Mouse (Mus musculus): ENCODE data around the gene Pbld2. TPM values are rescaled to one million over a fixed set of nuclear protein-coding genes. Genes with fewer than 3 reads are reported as not detected.

Gene Pbld2
- total and polyA plus RNA-seq, 3 experiments: 0.15 TPM; not detected in 1

GRCm38 (mm10) chr10:62987341-62987740 is 36.8 kb upstream of the Pbld2 start:
- Histone ChIP-seq H3K4me3 (ENCODE audit: control insufficient read depth in 1 of 2, insufficient read depth in 1 of 2, low read depth in 2 of 2, low read length in 2 of 2) (no peak overlapping the region), H3K4me1 (ENCODE audit: control insufficient read depth in 1 of 2, insufficient read depth in 2 of 2, low read length in 2 of 2) (no peaks in the 10 kb centered on the region), H3K79me2 (ENCODE audit: control insufficient read depth, insufficient read depth, low read length, poor library complexity) (no peaks in the 10 kb centered on the region), H3K27ac (ENCODE audit: control insufficient read depth, low read depth, low read length) (no peak overlapping the region), H3K9ac (ENCODE audit: control insufficient read depth, low read depth, low read length, poor library complexity, severe bottlenecking) (no peak overlapping the region), H3K36me3 (ENCODE audit: control insufficient read depth in 1 of 2, insufficient read depth in 2 of 2, low read length in 2 of 2) (no peaks in the 10 kb centered on the region), H3K9me3 (replicated peaks; ENCODE audit: insufficient read depth, low read length) (no peaks in the 10 kb centered on the region), H3K27me3 (ENCODE audit: control insufficient read depth in 1 of 2, insufficient read depth in 2 of 2, low read length in 2 of 2) (no peaks in the 10 kb centered on the region)
- TF ChIP-seq MEF2A (IDR thresholded peaks at IDR 0.05; ENCODE audit: extremely low read depth, insufficient replicate concordance, low read depth, low read length, poor library complexity, severe bottlenecking) (no peak), ZNF384 (IDR thresholded peaks at IDR 0.05; ENCODE audit: low read depth, low read length) (no peak), ZC3H11A (IDR thresholded peaks at IDR 0.05; ENCODE audit: low read depth, low read length) (peak; percentile 41; the same call in 1 of the 2 replicates), RAD21 (IDR thresholded peaks at IDR 0.05; ENCODE audit: low read depth, low read length) (peak; percentile 45), CTCF (IDR thresholded peaks at IDR 0.05 in 2 of 3, conservative IDR thresholded peaks at IDR 0.05 in 1 of 3; ENCODE audit: control insufficient read depth in 1 of 3, insufficient read depth in 1 of 3, low read depth in 2 of 3, low read length in 3 of 3, poor library complexity in 1 of 3, severe bottlenecking in 1 of 3) (peak; percentile 75 to 96 (median 76)), SMC3 (IDR thresholded peaks at IDR 0.05; ENCODE audit: low read depth, low read length) (peak; percentile 79)
- peak; percentile 77 for DNase-seq (ENCODE audit: low read depth, low spot score)

- H3K9me3 ChIP-seq (replicated peaks; ENCODE audit: insufficient read depth, low read length): no peaks in the 10 kb centered on the region
These were observed 33.5 kb upstream of the Pbld2 start for GRCm38 (mm10) chr10:62990636-62991035.

DNA sequence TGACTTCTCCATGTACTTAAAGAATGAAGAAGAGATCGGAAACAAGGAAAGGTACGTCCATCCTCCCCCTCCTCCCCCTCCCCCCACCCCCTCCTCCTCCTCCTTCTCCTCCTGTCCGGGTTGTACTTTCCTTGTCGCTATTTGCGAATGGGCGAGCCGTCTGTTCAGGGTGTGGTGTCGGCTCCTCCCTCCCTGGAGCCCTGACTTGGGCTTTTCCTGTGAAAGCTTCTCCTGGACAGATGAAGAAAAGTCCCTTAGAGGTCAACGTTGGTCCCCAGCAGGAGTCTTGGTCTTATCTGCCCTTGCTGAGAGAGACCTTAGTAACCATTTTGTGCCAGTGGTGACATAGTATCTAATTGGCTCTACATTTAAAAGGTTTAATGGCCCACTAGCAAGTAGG is 30.1 kb upstream of the Pbld2 start:
- no peak overlapping the region for H3K27ac ChIP-seq (ENCODE audit: control insufficient read depth, low read depth, low read length)
- H3K4me1 ChIP-seq (ENCODE audit: control insufficient read depth in 1 of 2, insufficient read depth in 2 of 2, low read length in 2 of 2): no peaks in the 10 kb centered on the region
- H3K27me3 ChIP-seq (ENCODE audit: control insufficient read depth in 1 of 2, insufficient read depth in 2 of 2, low read length in 2 of 2): no peaks in the 10 kb centered on the region
- H3K79me2 ChIP-seq (ENCODE audit: control insufficient read depth, insufficient read depth, low read length, poor library complexity): no peaks in the 10 kb centered on the region
- H3K9me3 ChIP-seq (replicated peaks; ENCODE audit: insufficient read depth, low read length): no peaks in the 10 kb centered on the region
- DNase-seq (ENCODE audit: low read depth, low spot score): no peak
- no peaks in the 10 kb centered on the region for H3K36me3 ChIP-seq (ENCODE audit: control insufficient read depth in 1 of 2, insufficient read depth in 2 of 2, low read length in 2 of 2)
- TF ChIP-seq TBP (IDR thresholded peaks at IDR 0.05; ENCODE audit: low read depth, low read length): no peak
- TF ChIP-seq USF1 (IDR thresholded peaks at IDR 0.05; ENCODE audit: low read depth, low read length): no peak
- TF ChIP-seq USF2 (IDR thresholded peaks at IDR 0.05; ENCODE audit: borderline replicate concordance in 1 of 2, insufficient read depth in 1 of 2, low read depth in 1 of 2, low read length in 2 of 2): no peak
- no peak for TF ChIP-seq HCFC1 (IDR thresholded peaks at IDR 0.05; ENCODE audit: low read depth, low read length)
- no peak for TF ChIP-seq MEF2A (IDR thresholded peaks at IDR 0.05; ENCODE audit: extremely low read depth, insufficient replicate concordance, low read depth, low read length, poor library complexity, severe bottlenecking)
- no peak for TF ChIP-seq CHD2 (IDR thresholded peaks at IDR 0.05; ENCODE audit: low read length)
- TF ChIP-seq NRF1 (IDR thresholded peaks at IDR 0.05; ENCODE audit: insufficient read depth, low read depth, low read length, poor library complexity, severe bottlenecking): no peak
- TF ChIP-seq JUND (IDR thresholded peaks at IDR 0.05; ENCODE audit: low read depth, low read length): no peak
- no peak for TF ChIP-seq KAT2A (conservative IDR thresholded peaks at IDR 0.05; ENCODE audit: low read depth, low read length)
- TF ChIP-seq UBTF (IDR thresholded peaks at IDR 0.05; ENCODE audit: borderline replicate concordance, insufficient read depth, low read depth, low read length): no peak
- H3K4me3 ChIP-seq (ENCODE audit: control insufficient read depth in 1 of 2, insufficient read depth in 1 of 2, low read depth in 2 of 2, low read length in 2 of 2): no peak overlapping the region
- H3K9ac ChIP-seq (ENCODE audit: control insufficient read depth, low read depth, low read length, poor library complexity, severe bottlenecking): no peak overlapping the region

More at GRCm38 (mm10) chr10:62990636-62991035, 33.5 kb upstream of the Pbld2 start:
- Histone ChIP-seq H3K4me1 (ENCODE audit: control insufficient read depth in 1 of 2, insufficient read depth in 2 of 2, low read length in 2 of 2) (no peaks in the 10 kb centered on the region), H3K27ac (ENCODE audit: control insufficient read depth, low read depth, low read length) (no peak overlapping the region), H3K27me3 (ENCODE audit: control insufficient read depth in 1 of 2, insufficient read depth in 2 of 2, low read length in 2 of 2) (no peaks in the 10 kb centered on the region), H3K79me2 (ENCODE audit: control insufficient read depth, insufficient read depth, low read length, poor library complexity) (no peaks in the 10 kb centered on the region), H3K36me3 (ENCODE audit: control insufficient read depth in 1 of 2, insufficient read depth in 2 of 2, low read length in 2 of 2) (no peaks in the 10 kb centered on the region), H3K9ac (ENCODE audit: control insufficient read depth, low read depth, low read length, poor library complexity, severe bottlenecking) (no peak overlapping the region), H3K4me3 (ENCODE audit: control insufficient read depth in 1 of 2, insufficient read depth in 1 of 2, low read depth in 2 of 2, low read length in 2 of 2) (no peak overlapping the region)
- no peak for DNase-seq (ENCODE audit: low read depth, low spot score)
- no peak for TF ChIP-seq HCFC1 (IDR thresholded peaks at IDR 0.05; ENCODE audit: low read depth, low read length)
- no peak for TF ChIP-seq MAZ (IDR thresholded peaks at IDR 0.05; ENCODE audit: low read depth, low read length)
- no peak for TF ChIP-seq ZNF384 (IDR thresholded peaks at IDR 0.05; ENCODE audit: low read depth, low read length)
- no peak for TF ChIP-seq MEF2A (IDR thresholded peaks at IDR 0.05; ENCODE audit: extremely low read depth, insufficient replicate concordance, low read depth, low read length, poor library complexity, severe bottlenecking)
- no peak for TF ChIP-seq POLR2A (IDR thresholded peaks at IDR 0.05; ENCODE audit: control insufficient read depth in 1 of 2, insufficient read depth in 1 of 2, low read depth in 1 of 2, low read length in 2 of 2, poor library complexity in 1 of 2)

Data from MEL (cell line).